Mouse (Mus musculus) right cerebral cortex, postnatal 36 days (tissue): ENCODE measurements around the gene Etv6.

Experiments
- DNase-seq, 2 experiments: peaks; one replicate each; pipeline ENCODE4 v3.0.0; 2022; ENCODE audit warnings: low spot score in 2 of 2, mixed read lengths in 1 of 2

Gene Etv6

DNA sequence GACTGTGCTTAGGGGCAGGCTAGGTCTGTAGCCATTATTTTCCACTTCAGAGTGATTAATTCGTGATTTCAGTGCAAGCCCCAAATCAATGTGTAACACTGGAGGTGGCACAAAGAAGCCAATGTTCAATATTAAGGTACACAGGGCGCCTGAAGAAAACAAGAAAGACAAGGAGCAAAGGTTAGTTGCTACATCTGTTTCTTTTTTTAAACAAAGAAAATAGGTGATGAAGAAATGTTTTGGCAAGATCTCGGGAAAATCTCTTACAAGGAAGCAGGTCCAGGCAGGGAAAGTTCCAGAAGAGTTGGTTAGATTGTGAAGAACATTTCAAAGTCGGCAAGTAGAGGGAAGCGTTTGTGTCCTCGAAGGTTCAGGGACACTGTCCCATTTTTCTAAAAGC, 39.5 kb downstream of the Etv6 start:
- DNase-seq = no peak

DNA sequence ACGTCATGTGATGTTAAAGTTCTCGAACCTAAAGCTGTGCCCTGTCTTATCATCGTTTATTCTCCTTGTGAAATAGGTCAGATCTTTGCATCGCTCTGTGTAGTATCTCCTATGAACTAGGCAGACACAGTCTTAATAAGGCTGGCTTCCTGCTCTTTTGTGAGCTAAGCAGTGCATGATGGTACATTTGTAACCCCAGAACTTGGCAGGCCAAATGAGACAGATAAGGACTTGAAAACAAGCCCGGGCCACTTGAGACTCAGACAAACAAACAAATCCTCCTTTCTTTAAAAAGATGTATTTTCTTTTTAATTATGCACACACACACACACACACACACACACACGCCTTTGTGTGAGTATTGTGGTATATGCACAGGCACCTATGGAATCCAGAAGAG, 42.5 kb downstream of the Etv6 start:
- DNase-seq = no peak

DNA sequence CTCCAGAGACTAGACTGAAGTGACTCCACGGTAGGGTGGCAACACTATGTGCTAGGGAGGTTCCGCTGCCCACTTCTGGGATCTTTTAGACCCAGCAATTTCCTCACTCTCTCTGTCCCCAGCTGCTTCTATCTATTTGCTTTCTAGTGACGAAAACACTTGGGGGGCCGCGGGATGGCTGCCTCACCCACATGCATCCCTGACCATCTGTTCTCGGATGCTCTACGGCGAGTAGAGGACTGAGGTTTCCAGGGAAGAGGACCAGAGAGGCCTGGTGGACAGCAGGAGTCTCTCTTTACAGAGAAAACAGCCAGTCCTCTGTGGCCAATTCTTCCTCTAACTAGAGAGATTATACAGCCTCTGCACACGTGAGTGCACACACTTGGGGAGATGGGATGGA, 43.6 kb downstream of the Etv6 start:
- peak; percentile 60 to 68 for DNase-seq

GRCm38 (mm10) chr6:134079563-134079962, 44.1 kb downstream of the Etv6 start:
- no peak for DNase-seq

DNA sequence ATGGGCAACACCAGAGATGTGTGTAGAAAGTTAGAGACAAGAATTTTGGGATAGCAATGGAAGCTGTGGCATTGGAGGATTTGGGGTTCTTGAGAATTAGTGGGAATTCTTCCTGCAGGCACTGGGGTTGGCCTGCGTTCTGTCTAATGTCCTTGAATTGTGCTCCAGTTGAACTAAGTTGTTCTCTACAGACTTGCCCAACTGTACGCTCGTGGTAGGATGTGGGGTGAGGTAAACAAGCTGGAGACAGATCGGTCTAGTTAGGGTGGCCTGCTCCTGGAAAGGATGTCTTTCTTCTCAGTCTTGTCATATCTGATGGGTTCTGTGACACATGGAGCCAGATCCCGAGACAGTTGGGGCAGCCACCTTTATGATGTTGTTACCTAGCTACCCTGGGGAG, 45.4 kb downstream of the Etv6 start:
- no peak for DNase-seq

DNA sequence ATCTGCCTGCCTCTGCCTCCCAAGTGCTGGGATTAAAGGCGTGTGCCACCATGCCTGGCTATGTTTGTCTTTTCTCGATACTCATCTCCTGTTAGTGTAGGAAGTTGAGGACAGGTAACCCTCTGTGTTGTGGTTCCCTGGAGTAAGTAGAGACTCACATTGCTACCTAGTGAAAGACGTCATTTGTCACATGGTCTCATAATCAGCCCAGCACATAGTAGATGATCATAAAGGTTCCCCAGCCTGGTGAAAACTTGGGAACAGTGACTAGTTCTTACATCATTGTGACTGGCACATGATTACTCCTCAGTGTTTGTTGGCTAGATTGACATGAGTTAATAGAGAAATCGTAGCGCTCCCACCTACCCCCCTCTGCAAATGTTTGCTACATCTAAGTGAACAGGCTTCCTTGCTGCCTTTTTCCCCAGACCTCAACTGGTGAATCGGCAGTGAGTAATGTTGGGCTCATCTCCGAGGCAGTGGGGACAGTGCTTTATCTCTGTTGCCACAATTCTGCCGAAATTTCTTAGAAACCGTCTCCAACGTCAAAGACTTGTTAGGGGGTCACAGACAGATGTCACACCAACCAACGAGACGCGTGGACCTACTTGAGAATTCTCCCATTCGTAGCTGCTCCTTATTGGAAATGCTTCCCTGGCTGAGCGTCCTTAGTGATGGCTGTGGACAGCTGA, 46.9 kb downstream of the Etv6 start:
- no peak for DNase-seq

DNA sequence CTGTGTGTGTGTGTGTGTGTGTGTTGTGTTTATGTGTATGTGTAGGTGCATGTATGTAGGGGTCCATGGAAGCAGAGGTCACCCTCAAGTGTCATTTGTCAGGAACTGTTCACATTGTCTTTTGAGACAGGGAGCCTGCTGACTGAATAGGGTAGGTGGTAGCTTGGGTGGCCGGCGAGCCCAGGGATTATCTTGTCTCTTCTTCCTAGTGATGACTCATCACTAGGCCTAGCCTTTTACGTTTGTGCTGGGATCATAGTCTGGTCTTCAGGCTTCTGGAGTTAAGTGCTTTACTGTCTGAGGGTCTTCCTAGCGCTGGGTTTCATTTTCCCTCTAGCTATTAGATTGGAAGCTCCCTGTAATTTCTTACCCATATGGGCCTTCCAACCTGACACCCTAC, 47.9 kb downstream of the Etv6 start:
- no peak for DNase-seq

DNA sequence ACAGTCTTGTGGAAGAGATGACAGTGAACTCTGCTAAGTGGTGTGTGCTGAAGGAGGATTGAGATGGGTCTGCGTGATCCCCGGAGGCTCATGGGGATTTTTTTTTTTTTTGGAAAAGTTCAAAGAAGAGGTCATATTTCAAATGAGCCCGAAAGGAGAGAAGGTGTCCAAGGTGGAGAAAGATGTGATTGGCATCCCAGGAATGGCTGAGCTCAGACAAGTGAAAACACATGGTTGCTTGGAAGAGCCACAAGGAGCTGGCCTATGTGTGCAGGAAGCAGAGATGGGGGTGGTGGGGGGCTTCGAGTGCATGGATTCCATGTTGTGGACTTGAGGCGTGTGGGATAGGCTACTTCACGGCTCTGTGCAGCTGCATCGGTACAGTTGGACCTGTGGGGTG, 50.9 kb downstream of the Etv6 start:
- no peak for DNase-seq

DNA sequence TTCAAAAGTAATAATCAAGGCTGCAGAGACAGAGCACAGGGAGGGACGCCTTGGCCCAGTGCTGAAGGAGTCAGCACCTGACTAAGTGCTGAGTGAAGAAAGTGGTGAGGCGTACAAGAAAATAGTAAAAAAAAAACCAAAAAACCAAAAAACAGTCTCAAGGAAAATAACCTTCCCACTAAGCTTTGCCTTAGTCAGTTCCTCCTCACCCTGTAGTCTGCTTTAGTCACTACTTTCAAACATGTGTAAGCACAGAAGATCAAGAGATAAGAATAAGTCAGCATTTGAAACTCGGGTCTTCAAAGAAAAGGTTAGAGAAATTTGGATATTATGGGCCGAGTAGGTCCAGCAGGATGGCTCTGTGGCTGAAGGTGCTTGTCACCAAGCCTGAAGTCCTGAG, 52.2 kb downstream of the Etv6 start:
- no peak for DNase-seq

GRCm38 (mm10) chr6:134089671-134090377, 54.3 kb downstream of the Etv6 start:
- no peak for DNase-seq

DNA sequence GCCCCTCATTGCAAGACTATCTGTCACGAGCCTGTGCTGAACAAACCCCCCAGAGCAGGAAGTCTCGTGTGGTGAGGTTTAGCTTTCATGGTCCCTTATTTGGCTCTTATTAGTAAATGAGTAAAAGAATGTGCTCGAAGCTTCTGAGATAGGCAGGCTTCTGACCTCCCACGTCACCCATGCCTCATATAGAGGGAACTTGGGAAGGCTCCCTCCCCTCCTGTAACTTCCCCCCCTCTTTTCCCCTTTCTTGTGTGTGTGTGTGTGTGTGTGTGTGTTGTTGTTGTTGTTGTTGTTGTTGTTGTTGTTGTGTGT, 54.8 kb downstream of the Etv6 start:
- DNase-seq = no peak

GRCm38 (mm10) chr6:134090875-134091274, 55.4 kb downstream of the Etv6 start:
- no peak for DNase-seq

DNA sequence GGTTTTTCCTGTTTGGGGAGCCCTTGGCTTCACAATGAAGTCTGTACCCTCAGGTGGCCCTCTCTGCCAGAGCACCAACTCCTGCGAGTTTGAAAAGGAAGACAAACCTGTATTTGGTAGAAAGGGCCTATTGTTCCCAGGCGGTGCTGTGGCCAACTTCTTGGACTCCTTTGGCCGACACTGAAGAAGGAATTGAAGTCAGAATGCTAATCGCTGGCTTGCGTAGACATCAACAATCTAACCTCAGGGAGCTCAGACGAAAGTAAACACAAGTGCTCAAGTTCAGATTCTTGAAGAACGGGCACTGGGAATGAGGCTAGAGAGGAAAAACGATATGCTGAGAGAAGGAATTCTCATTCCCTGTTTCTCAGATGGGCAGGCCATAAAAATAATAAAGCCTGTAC, 55.9 kb downstream of the Etv6 start:
- no peak for DNase-seq

- no peak for DNase-seq
Measured at GRCm38 (mm10) chr6:134094066-134094465, 58.6 kb downstream of the Etv6 start.

DNA sequence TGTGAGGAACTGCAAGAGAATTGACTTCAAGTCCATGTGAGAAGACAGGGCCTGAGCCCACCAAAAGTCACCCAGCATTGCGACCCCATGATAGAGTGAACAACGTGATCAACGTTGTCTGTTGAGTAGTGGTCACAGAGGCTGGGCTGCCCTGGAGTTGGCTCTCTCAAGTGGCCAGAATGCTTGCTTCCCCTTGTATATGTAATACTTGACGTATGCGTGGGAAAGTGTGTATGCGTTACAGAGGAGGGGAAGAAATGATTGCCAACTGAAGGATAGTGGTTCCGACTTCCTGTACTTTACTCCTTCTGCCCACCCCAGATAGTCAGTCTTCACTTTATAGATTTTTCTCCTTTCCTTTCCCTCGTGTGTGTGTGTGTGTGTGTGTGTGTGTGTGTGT, 59.1 kb downstream of the Etv6 start:
- DNase-seq = no peak

GRCm38 (mm10) chr6:134095582-134095981, 60.1 kb downstream of the Etv6 start:
- DNase-seq = no peak

- no peak for DNase-seq
Measured at GRCm38 (mm10) chr6:134099976-134100743, 64.7 kb downstream of the Etv6 start.

- no peak for DNase-seq
Measured at GRCm38 (mm10) chr6:134102396-134102795, 66.9 kb downstream of the Etv6 start.

- no peak for DNase-seq
Measured at GRCm38 (mm10) chr6:134103519-134103918, 68.0 kb downstream of the Etv6 start.

- DNase-seq = no peak
Measured at GRCm38 (mm10) chr6:134105514-134106201, 70.2 kb downstream of the Etv6 start.

- DNase-seq = no peak
Measured at GRCm38 (mm10) chr6:134107696-134108095, 72.2 kb downstream of the Etv6 start.

GRCm38 (mm10) chr6:134109675-134110074, 74.2 kb downstream of the Etv6 start:
- DNase-seq = no peak
